Mouse (Mus musculus) midbrain, embryonic 11.5 days (tissue): ENCODE measurements around the gene Stau1. TPM values are rescaled to one million over a fixed set of nuclear protein-coding genes. Genes with fewer than 3 reads are reported as not detected.
"Not testable (repeated sequence)": the region's sequence is repeated elsewhere in the genome, so short reads cannot be mapped to it uniquely, and the experiment has no call there.

ENCODE experiments used
- ATAC-seq: fragments of 200-750 bp; cut with Nextera tagmentation; 2 replicates; pipeline ENCODE4 v1.8.0; 2017; ENCODE audit warnings: moderate TSS enrichment, moderate library complexity; ENCODE audit not compliant: low FRiP score
- DNase-seq: peaks from one replicate; pipeline ENCODE4 v3.0.0; 2015; ENCODE audit warnings: low spot score; ENCODE audit errors: missing footprints
- H3K27ac ChIP-seq: fragments of 300-500 bp; sonication (generic); 2 replicates; pipeline ENCODE4 v1.5.1; 2014; ENCODE audit warnings: low read depth, low read length
- H3K27me3 ChIP-seq: fragments of 300-500 bp; sonication (generic); 2 replicates; pipeline ENCODE4 v1.6.1; 2014; ENCODE audit warnings: mild to moderate bottlenecking, low read length, moderate library complexity, mixed read lengths; ENCODE audit not compliant: control insufficient read depth, insufficient read depth
- H3K36me3 ChIP-seq: fragments of 300-500 bp; sonication (generic); 2 replicates; pipeline ENCODE4 v1.6.1; 2014; ENCODE audit warnings: mild to moderate bottlenecking, low read length, moderate library complexity, mixed read lengths; ENCODE audit not compliant: control insufficient read depth, insufficient read depth
- H3K4me1 ChIP-seq: fragments of 300-500 bp; sonication (generic); 2 replicates; pipeline ENCODE4 v1.6.1; 2014; ENCODE audit warnings: low read length; ENCODE audit not compliant: control insufficient read depth, insufficient read depth
- H3K4me2 ChIP-seq: fragments of 300-500 bp; sonication (generic); 2 replicates; pipeline ENCODE4 v1.6.1; 2014; ENCODE audit warnings: mild to moderate bottlenecking, moderate library complexity
- H3K4me3 ChIP-seq: fragments of 300-500 bp; sonication (generic); 2 replicates; pipeline ENCODE4 v1.5.1; 2014; ENCODE audit warnings: low read depth, low read length
- H3K9ac ChIP-seq: fragments of 300-500 bp; sonication (generic); 2 replicates; pipeline ENCODE4 v1.6.1; 2014; ENCODE audit warnings: low read length
- H3K9me3 ChIP-seq: fragments of 300-500 bp; sonication (generic); 2 replicates; pipeline ENCODE4 v1.6.1; 2016; ENCODE audit warnings: low read length; ENCODE audit not compliant: control insufficient read depth
- WGBS: fragments of 180-500 bp; shearing (Covaris S2); extraction: QIAGEN DNeasy Blood & Tissue Kit; methylation state at CpG from one replicate; pipeline ENCODE4 v1.1.7; 2014; 5-methylcytosine and 5-hydroxymethylcytosine counted together
- polyA plus RNA-seq: library from polyadenylated mRNA; unstranded; fragments of >200 nt; fragmentation: Nextera tagmentation; extraction: Ambion mirVana; gene quantifications from 2 replicates; pipeline ENCODE4 v1.2.1, GENCODE M21; 2014

Gene Stau1
- polyA plus RNA-seq, 1 experiment from 2014 or later, result 96.2 TPM

DNA sequence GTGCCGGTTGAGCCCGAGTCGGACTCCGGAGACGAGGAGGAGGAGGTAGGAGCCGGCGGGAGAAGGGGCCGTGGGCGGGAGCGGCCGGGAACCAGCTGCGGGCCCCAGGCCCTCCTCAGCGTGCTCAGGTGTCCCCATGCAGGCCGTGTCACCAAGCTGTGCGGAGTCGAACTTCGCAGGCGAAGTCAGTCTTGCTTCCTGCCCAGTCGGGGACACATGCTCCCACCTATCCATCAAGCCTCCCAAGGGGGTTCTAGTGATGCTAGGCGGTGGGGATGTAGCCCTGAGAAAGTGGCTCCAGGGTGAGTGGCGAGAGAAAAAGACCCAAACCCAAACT lies 19.3 kb upstream of the Stau1 start:
- peak overlapping the region; percentile 96 for H3K4me2 ChIP-seq
- ATAC-seq (peak; percentile 36), DNase-seq (no peak)
- peaks cover 8% of the 10 kb centered on the region for H3K4me1 ChIP-seq
- peak overlapping the region; percentile 87 for H3K9ac ChIP-seq
- no peaks in the 10 kb centered on the region for H3K9me3 ChIP-seq
- no peak overlapping the region for H3K27ac ChIP-seq
- H3K4me3 ChIP-seq, result peak overlapping the region; percentile 90
- H3K36me3 ChIP-seq, result peaks cover 13% of the 10 kb centered on the region; the same call in 1 of the 2 replicates
- 0% methylated on average over 21 of the region's 21 CpGs for WGBS
- no peaks in the 10 kb centered on the region for H3K27me3 ChIP-seq

DNA sequence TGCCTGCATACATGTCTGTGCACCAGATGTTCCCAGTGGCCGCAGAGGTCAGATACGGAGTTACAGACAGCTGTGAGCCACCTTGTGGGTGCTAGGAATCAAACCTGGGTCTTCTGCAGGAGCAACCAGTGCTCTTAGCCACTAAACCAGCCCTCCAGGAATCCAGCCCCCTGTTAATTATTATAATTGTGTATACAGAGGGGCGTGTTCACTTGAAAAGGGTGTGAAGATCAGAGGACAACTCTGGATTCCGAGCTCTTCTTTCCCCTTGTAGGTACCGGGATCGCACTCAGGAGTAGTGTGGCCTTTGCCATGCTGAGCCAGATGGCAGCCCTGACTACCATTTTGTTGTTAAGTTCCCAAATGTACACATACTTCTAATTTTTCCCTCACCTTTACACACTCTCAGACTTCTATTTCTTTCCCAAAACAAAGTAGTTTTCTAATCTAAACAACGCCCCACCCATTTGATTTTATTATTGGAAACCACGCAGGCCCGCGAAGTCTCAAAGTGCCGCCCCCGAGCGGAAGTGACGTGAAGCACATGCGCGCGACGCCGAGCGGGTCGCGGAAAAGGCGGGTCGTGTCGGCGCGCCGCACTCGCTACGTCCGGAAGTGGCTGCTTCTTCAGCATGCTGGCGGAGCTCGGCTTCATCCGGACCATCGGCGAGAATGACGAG lies 18.7 kb upstream of the Stau1 start, which contains the start of gene Ddx27:
Gene Ddx27, plus strand, starts transcription at position 492 of the 680 bp plus-strand sequence.
- H3K4me3 ChIP-seq, result peak within 1 kb of the TSS; percentile 90
- H3K27ac ChIP-seq, result peak within 1 kb of the TSS; percentile 11; the same call in 1 of the 2 replicates
- peaks cover 8% of the 10 kb centered on the region for H3K4me1 ChIP-seq
- peak; percentile 92 for ATAC-seq
- H3K4me2 ChIP-seq, result peak within 1 kb of the TSS; percentile 96
- H3K9ac ChIP-seq, result peak within 1 kb of the TSS; percentile 87
- H3K27me3 ChIP-seq, result no peaks in the 10 kb centered on the region
- peaks cover 8% of the 10 kb centered on the region; the same call in 1 of the 2 replicates for H3K36me3 ChIP-seq
- WGBS, result 3% methylated on average over 37 of the region's 37 CpGs
- H3K9me3 ChIP-seq, result no peaks in the 10 kb centered on the region
- peak; percentile 99 for DNase-seq

DNA sequence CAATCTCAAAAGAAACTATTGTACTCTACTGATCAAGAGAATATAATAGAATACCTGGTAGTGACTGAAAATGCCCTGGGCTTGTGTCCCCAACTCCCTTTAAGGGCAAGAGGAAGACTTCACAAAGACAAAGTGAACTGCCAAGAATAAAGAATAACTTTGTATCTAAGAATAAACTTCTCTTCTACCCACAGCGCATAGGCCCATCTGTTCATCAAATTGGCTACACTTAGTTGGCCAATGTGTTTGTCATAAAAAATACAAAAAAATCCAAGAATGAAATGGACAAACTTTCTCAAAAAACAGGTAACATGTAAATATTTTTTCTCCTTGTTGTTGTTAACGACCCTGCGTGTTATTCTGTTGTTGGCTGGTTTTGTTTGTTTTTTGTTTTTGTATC lies 14.4 kb upstream of the Stau1 start:
- H3K4me3 ChIP-seq, result no peak overlapping the region
- no peaks in the 10 kb centered on the region for H3K4me1 ChIP-seq
- no peaks in the 10 kb centered on the region for H3K9me3 ChIP-seq
- no peaks in the 10 kb centered on the region for H3K36me3 ChIP-seq
- ATAC-seq (no peak), DNase-seq (no peak)
- H3K9ac ChIP-seq, result no peak overlapping the region
- WGBS, result 88% methylated on average over 3 of the region's 3 CpGs
- H3K4me2 ChIP-seq, result no peak overlapping the region
- H3K27ac ChIP-seq, result no peak overlapping the region
- no peaks in the 10 kb centered on the region for H3K27me3 ChIP-seq

DNA sequence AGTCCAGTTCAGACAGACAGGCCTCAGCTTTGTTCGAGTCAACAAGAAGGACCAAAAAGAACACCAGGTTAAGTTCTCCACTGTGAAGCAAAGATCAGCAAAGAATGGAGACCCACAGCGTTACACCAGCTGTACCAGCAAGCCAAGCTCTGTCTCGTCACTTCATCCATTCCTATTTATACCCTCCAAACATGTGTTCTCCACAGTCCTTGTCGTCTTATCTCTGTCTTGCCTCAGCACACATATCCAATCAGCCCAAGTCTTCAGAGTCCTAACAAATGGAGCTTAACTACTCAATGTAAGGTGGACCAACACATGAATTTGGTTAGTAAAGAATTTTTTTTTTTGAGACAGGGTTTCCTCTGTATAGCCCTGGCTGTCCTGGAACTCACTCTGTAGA lies 13.4 kb upstream of the Stau1 start:
- no peaks in the 10 kb centered on the region for H3K27me3 ChIP-seq
- no peak overlapping the region for H3K4me3 ChIP-seq
- H3K9ac ChIP-seq, result no peak overlapping the region
- WGBS, result 80% methylated on average over 4 of the region's 4 CpGs
- H3K27ac ChIP-seq, result no peak overlapping the region
- H3K36me3 ChIP-seq, result no peaks in the 10 kb centered on the region
- DNase-seq (no peak), ATAC-seq (no peak)
- H3K4me2 ChIP-seq, result no peak overlapping the region
- no peaks in the 10 kb centered on the region for H3K9me3 ChIP-seq
- H3K4me1 ChIP-seq, result no peaks in the 10 kb centered on the region

DNA sequence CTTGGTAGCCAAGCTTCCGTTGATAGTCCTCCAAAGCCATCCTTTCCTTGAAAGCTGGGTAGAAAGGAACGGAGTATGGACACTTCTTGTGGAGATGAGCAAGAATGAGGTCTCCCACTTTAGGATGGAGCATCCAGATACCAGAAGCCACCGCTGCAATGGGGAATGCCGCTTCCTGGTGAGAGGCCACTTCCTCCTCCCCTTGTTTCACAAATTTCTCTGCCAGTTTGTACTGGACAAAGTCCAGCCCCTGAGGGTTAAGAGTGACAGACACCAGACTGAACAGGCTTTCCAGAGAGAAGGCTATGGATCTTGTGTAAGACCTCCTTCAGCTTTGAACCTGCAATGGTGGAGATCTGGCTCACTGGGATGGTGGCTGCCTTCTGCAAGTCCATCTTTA lies 11.5 kb upstream of the Stau1 start:
- H3K4me1 ChIP-seq, ATAC-seq, H3K27ac ChIP-seq, H3K9ac ChIP-seq, H3K4me2 ChIP-seq, H3K9me3 ChIP-seq, H3K36me3 ChIP-seq, H3K27me3 ChIP-seq, H3K4me3 ChIP-seq: not testable (repeated sequence)
- 85% methylated on average over 4 of the region's 4 CpGs for WGBS
- peak; percentile 60 for DNase-seq

DNA sequence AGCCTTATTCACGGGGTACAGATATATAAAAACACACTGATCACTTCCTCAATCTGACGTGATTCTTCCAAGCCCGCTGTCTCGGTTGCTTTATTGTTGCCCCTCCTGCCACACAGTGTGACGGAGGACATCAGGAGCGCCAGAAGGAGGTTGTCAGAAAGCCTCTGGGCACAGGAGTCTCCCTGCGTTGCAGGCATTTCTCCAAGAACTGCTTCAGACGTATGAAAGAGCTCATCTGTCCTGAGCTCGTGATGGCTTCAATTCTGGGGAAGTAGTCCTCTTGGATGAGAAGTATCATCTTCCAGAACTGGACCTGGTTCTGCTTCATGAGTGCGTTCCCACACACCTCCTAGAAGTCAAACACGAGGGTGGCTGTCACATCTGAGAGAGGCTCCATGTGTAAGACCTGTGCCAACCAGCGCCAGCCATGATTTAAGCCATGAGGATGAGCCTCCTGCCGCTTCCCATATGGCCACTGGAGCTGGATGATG lies 10.9 kb upstream of the Stau1 start:
- peak; percentile 47 for DNase-seq
- no peak overlapping the region for H3K27ac ChIP-seq
- no peak overlapping the region for H3K4me3 ChIP-seq
- no peaks in the 10 kb centered on the region for H3K27me3 ChIP-seq
- H3K9me3 ChIP-seq, result no peaks in the 10 kb centered on the region
- no peak overlapping the region for H3K9ac ChIP-seq
- no peak overlapping the region for H3K4me2 ChIP-seq
- H3K36me3 ChIP-seq, result no peaks in the 10 kb centered on the region
- ATAC-seq, result no peak
- H3K4me1 ChIP-seq, result no peaks in the 10 kb centered on the region
- WGBS, result 83% methylated on average over 13 of the region's 13 CpGs

DNA sequence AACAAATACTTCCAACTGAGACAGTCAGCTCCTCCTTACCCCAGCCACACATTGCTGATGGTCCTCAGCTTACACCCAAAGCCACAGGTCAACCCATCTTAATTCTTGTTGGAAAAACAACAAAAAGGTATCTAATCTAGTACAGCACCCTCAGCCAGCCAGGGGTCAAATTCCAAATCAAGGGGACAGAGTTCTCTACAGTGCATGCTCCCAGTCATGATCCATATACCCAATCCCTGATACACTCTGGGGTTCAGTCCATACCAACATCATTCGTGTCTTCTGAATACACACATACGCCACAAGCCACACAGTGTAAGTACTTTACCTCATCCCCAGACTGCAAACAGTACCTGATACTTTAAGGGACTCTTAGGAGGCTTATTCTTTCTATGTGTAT lies 10.3 kb upstream of the Stau1 start:
- H3K27ac ChIP-seq, result no peak overlapping the region
- H3K4me1 ChIP-seq, result no peaks in the 10 kb centered on the region
- no peaks in the 10 kb centered on the region for H3K9me3 ChIP-seq
- no peaks in the 10 kb centered on the region for H3K27me3 ChIP-seq
- no peaks in the 10 kb centered on the region for H3K36me3 ChIP-seq
- 93% methylated on average over 2 of the region's 2 CpGs for WGBS
- H3K4me2 ChIP-seq, result no peak overlapping the region
- DNase-seq (no peak), ATAC-seq (no peak)
- no peak overlapping the region for H3K4me3 ChIP-seq
- no peak overlapping the region for H3K9ac ChIP-seq

DNA sequence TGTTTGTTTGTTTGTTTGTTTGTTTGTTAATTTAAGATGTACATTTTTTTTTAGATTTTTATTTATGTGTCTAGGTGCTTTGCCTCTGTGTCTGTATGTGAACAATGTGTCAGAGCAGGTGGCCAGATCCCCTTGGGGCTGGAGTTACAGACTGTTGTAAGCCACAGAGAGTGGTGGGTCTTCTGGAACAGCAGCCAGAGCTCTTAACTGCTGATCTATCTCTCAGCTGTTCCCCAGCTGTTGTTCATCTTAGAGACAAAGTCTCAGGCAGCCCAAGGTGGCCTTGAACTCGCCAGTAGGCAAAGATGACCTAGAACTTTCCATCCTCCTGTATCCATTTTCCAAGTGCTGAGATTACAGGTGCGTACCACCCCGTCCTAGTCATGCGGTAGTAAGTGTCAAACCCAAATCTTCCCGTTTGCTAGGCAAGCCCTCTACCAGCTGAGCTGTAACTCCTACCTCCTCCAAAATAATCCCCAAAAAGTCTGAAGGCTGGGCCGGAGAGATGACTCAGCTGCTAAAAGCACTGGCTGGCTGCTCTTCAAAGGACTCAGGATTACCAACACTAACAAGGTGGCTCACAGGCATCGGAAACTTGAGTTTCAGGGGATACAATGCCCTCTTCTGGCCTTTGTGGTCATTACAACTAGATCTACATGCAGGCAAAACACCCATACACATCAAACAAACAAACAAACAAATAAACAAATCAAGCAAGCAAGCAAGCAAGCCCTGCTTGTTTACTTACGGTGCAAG lies 8.2 kb upstream of the Stau1 start:
- no peak overlapping the region for H3K27ac ChIP-seq
- no peaks in the 10 kb centered on the region for H3K9me3 ChIP-seq
- H3K4me3 ChIP-seq, result no peak overlapping the region
- no peak overlapping the region for H3K4me2 ChIP-seq
- no peak for ATAC-seq
- WGBS, result 50% methylated on average over 8 of the region's 8 CpGs
- no peaks in the 10 kb centered on the region for H3K4me1 ChIP-seq
- H3K36me3 ChIP-seq, result no peaks in the 10 kb centered on the region
- no peaks in the 10 kb centered on the region for H3K27me3 ChIP-seq
- H3K9ac ChIP-seq, result no peak overlapping the region
- DNase-seq, result peak; percentile 90

DNA sequence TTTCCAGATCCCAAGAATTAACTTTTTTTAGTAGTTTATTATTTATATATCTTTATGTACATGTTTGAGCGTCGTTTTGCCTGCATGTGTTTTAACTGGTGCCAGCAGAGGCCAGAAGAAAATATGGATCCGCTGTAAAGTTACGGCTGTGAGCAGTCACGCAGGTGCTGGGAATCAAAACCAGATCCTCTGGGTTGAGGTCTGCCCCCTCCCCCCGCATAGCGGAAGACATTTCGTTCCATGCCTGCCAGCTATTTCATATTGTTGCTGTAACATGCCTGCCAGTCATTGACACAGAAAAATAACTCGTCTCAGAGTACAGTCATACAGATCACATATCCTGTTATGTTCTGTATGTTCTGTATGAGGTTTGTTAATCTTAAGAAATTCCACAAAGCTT lies 5.4 kb upstream of the Stau1 start:
- Histone ChIP-seq H3K27ac (no peak overlapping the region), H3K9me3 (no peaks in the 10 kb centered on the region), H3K4me2 (no peak overlapping the region), H3K36me3 (no peaks in the 10 kb centered on the region), H3K9ac (no peak overlapping the region), H3K4me3 (no peak overlapping the region), H3K27me3 (no peaks in the 10 kb centered on the region), H3K4me1 (no peaks in the 10 kb centered on the region)
- 83% methylated on average over 9 of the region's 9 CpGs for WGBS
- DNase-seq (peak; percentile 49), ATAC-seq (no peak)
